Mouse (Mus musculus) stomach, embryonic 15.5 days (tissue): ENCODE data around the gene Meaf6. TPM values are rescaled to one million over a fixed set of nuclear protein-coding genes. Genes with fewer than 3 reads are reported as not detected.

Source experiments
- ATAC-seq: fragments of 200-750 bp; cut with Nextera tagmentation; 2 replicates; pipeline ENCODE4 v1.8.0; 2017; ENCODE audit warnings: low read depth, moderate number of reproducible peaks, moderate TSS enrichment; ENCODE audit not compliant: insufficient read depth, low FRiP score
- H3K27ac ChIP-seq: fragments of 300-500 bp; sonication (generic); 2 replicates; pipeline ENCODE4 v1.5.1; 2015; ENCODE audit warnings: mild to moderate bottlenecking, inconsistent platforms
- H3K27me3 ChIP-seq: fragments of 300-500 bp; sonication (generic); replicated peaks from 2 replicates; pipeline ENCODE4 v1.6.1; 2015; ENCODE audit warnings: inconsistent platforms
- H3K36me3 ChIP-seq: fragments of 300-500 bp; sonication (generic); 2 replicates; pipeline ENCODE4 v1.6.1; 2015; ENCODE audit warnings: inconsistent platforms
- H3K4me1 ChIP-seq: fragments of 300-500 bp; sonication (generic); 2 replicates; pipeline ENCODE4 v1.6.1; 2015; ENCODE audit warnings: inconsistent platforms
- H3K4me2 ChIP-seq: fragments of 300-500 bp; sonication (generic); 2 replicates; pipeline ENCODE4 v1.6.1; 2015; ENCODE audit warnings: mild to moderate bottlenecking, inconsistent platforms
- H3K4me3 ChIP-seq: fragments of 300-500 bp; sonication (generic); replicated peaks from 2 replicates; pipeline ENCODE4 v1.5.1; 2015; ENCODE audit warnings: inconsistent platforms
- H3K9ac ChIP-seq: fragments of 300-500 bp; sonication (generic); 2 replicates; pipeline ENCODE4 v1.6.1; 2015; ENCODE audit warnings: inconsistent platforms
- H3K9me3 ChIP-seq: fragments of 300-500 bp; sonication (generic); 2 replicates; pipeline ENCODE4 v1.6.1; 2016; ENCODE audit warnings: inconsistent platforms
- WGBS: fragments of 180-500 bp; shearing (Covaris S2); methylation state at CpG from one replicate; pipeline ENCODE4 v1.1.7; 2015; 5-methylcytosine and 5-hydroxymethylcytosine counted together
- polyA plus RNA-seq: library from polyadenylated mRNA; unstranded; fragments of >200 nt; fragmentation: Nextera tagmentation; extraction: Ambion mirVana; gene quantifications from 2 replicates; pipeline ENCODE4 v1.2.1, GENCODE M21; 2015

Gene Meaf6
- polyA plus RNA-seq, 1 experiment from 2014 or later: 45.9 TPM

DNA sequence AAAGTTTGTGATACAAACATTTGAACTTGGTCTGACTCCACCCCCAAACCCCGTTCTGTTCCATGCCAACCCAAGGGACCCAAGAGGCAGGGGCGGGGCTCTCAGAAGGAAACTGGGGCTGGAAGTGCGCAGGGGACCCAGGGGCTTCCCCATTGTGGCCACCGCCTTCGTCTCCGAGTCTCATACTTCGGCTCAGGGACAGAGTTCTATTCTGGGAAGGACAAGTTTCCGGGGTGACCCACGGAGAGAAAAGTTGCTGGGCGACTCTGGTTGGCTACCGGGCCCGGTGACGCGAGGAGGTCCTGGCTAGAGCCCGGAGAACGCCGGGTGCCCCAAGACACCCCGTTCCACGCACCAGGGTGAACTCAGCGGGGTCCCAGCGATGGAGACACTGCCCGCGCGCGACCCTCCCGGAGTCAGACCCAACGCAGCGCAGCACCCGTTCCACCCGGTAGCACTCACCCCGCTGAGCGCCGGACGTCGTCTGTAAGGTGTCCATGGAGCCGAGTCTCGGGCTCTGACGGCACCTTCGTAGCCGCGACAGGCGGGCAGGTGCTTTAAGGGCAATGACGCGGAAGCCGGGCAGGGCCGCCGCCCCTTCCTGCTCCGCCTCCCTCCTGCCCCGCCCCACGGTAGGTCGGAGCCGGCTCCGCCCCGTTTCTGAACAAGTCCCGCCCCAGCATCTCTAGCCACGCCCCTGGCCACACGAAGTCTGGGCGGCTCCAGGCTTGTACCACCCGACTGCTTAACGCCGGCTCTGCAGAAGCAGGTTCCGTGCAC, 42.6 kb downstream of the Meaf6 start, which contains the start of gene Zc3h12a:
Zc3h12a (minus strand) TSS at position 536 of the 780 bp plus-strand sequence.
- peak; percentile 89 for ATAC-seq
- Histone ChIP-seq H3K27ac (peak within 1 kb of the TSS; percentile 87), H3K4me1 (peaks cover 45% of the 10 kb centered on the region), H3K9me3 (no peaks in the 10 kb centered on the region), H3K9ac (peak within 1 kb of the TSS; percentile 39), H3K36me3 (no peaks in the 10 kb centered on the region), H3K4me3 (peak within 1 kb of the TSS; percentile 76), H3K27me3 (no peaks in the 10 kb centered on the region), H3K4me2 (peak within 1 kb of the TSS; percentile 98)
- 1% methylated on average over 62 of the region's 62 CpGs for WGBS

DNA sequence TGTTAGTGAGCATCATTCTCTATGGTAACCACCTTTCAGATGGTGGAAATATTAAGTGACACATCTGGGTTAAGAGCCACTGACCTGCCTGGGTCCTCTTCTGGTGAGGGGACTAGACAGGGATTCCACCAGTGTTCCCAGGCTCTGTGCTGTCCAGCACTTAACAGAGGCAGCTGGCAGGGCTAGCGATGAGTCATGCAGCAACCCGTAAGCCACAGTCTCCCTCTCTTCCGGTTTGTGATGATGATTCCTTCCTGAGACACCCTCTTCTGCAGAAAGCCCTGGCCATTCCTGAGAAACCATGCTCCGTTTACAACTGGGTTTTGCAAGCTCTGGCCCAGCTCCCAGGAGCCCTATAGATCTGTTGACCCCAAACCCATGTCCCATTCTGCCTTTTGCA, 46.6 kb downstream of the Meaf6 start:
- H3K36me3 ChIP-seq: no peaks in the 10 kb centered on the region
- no peak overlapping the region for H3K27ac ChIP-seq
- no peaks in the 10 kb centered on the region for H3K27me3 ChIP-seq
- H3K4me3 ChIP-seq: no peak overlapping the region
- no peak overlapping the region for H3K4me2 ChIP-seq
- no peaks in the 10 kb centered on the region for H3K9me3 ChIP-seq
- H3K9ac ChIP-seq: no peak overlapping the region
- H3K4me1 ChIP-seq: peaks cover 12% of the 10 kb centered on the region
- WGBS: 47% methylated on average over 4 of the region's 4 CpGs
- no peak for ATAC-seq

DNA sequence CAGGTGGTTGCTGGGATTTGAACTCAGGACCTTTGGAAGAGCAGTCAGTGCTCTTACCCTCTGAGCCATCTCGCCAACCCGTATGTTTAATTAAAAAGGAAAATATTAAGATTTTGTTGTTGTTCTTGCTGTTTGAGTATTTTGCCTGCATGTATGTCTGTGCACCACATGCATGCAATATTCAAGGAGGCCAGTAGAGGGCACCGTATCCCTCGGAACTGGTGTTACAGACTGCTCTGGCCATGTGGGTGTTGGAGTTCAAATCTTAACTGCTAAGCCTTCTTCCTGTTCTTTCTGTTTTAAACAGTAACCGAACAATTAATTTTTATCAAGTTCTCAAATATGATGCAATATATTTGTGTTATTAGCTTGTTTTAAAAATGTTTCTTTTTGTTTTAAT, 47.5 kb downstream of the Meaf6 start:
- Histone ChIP-seq H3K36me3 (no peaks in the 10 kb centered on the region), H3K4me3 (no peak overlapping the region), H3K4me1 (0 out of 2 replicates have a peak, but pooled peaks cover 5% of the 10 kb centered on the region), H3K9me3 (no peaks in the 10 kb centered on the region), H3K27me3 (no peaks in the 10 kb centered on the region), H3K9ac (no peak overlapping the region), H3K27ac (no peak overlapping the region), H3K4me2 (no peak overlapping the region)
- no peak for ATAC-seq
- WGBS: 26% methylated on average over 5 of the region's 5 CpGs

- Histone ChIP-seq H3K36me3 (no peaks in the 10 kb centered on the region), H3K27ac (no peak overlapping the region), H3K9me3 (no peaks in the 10 kb centered on the region), H3K27me3 (no peaks in the 10 kb centered on the region), H3K4me1 (no peaks in the 10 kb centered on the region), H3K4me2 (no peak overlapping the region), H3K9ac (no peak overlapping the region), H3K4me3 (no peak overlapping the region)
- 76% methylated on average over 4 of the region's 4 CpGs for WGBS
- no peak for ATAC-seq
Measured at GRCm38 (mm10) chr4:125134192-125134591, 49.3 kb downstream of the Meaf6 start.

- no peaks in the 10 kb centered on the region for H3K9me3 ChIP-seq
- no peak for ATAC-seq
- 69% methylated on average over 5 of the region's 5 CpGs for WGBS
- H3K36me3 ChIP-seq: no peaks in the 10 kb centered on the region
- no peak overlapping the region for H3K9ac ChIP-seq
- no peak overlapping the region for H3K4me2 ChIP-seq
- no peak overlapping the region for H3K27ac ChIP-seq
- H3K27me3 ChIP-seq: no peaks in the 10 kb centered on the region
- no peak overlapping the region for H3K4me3 ChIP-seq
- H3K4me1 ChIP-seq: no peaks in the 10 kb centered on the region
Measured at GRCm38 (mm10) chr4:125134631-125135030, 49.7 kb downstream of the Meaf6 start.

- ATAC-seq: no peak
- WGBS: 77% methylated on average over 10 of the region's 10 CpGs
- Histone ChIP-seq H3K9me3 (no peaks in the 10 kb centered on the region), H3K27me3 (no peaks in the 10 kb centered on the region), H3K9ac (no peak overlapping the region), H3K4me3 (no peak overlapping the region), H3K27ac (no peak overlapping the region), H3K4me1 (no peaks in the 10 kb centered on the region), H3K36me3 (no peaks in the 10 kb centered on the region), H3K4me2 (no peak overlapping the region)
Measured at GRCm38 (mm10) chr4:125135076-125135855, 50.3 kb downstream of the Meaf6 start.

- Histone ChIP-seq H3K27me3 (no peaks in the 10 kb centered on the region), H3K4me1 (no peaks in the 10 kb centered on the region), H3K4me2 (no peak overlapping the region), H3K4me3 (no peak overlapping the region), H3K9me3 (no peaks in the 10 kb centered on the region), H3K27ac (no peak overlapping the region), H3K36me3 (no peaks in the 10 kb centered on the region), H3K9ac (no peak overlapping the region)
- 59% methylated on average over 12 of the region's 12 CpGs for WGBS
- no peak for ATAC-seq
Measured at GRCm38 (mm10) chr4:125136303-125136888, 51.5 kb downstream of the Meaf6 start.

- Histone ChIP-seq H3K9me3 (no peaks in the 10 kb centered on the region), H3K27ac (no peak overlapping the region), H3K27me3 (no peaks in the 10 kb centered on the region), H3K4me2 (no peak overlapping the region), H3K4me1 (no peaks in the 10 kb centered on the region), H3K4me3 (no peak overlapping the region), H3K9ac (no peak overlapping the region), H3K36me3 (no peaks in the 10 kb centered on the region)
- 43% methylated on average over 7 of the region's 7 CpGs for WGBS
- ATAC-seq: no peak
Measured at GRCm38 (mm10) chr4:125138321-125138720, 53.4 kb downstream of the Meaf6 start.

DNA sequence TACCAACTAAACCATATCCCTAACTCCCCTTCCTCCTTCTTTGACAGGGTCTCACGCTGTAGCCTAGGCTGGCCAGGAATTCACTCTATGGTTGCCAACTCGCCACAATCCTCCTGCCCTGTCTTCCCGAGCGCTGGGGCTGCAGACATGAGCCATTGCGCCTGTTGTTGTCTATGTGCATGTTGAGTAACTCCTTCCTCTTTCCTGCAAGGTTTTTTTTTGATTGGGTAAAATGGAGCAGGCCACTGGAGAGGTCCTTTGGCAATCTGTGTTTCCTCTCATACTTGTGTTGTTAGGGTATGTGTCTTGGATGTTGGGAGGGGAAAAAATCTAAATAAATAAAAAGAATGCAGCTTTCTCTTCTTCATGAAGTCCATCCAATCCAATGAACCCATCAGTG, 59.3 kb downstream of the Meaf6 start:
- Histone ChIP-seq H3K36me3 (no peaks in the 10 kb centered on the region), H3K4me1 (no peaks in the 10 kb centered on the region), H3K4me3 (no peak overlapping the region), H3K27me3 (no peaks in the 10 kb centered on the region), H3K9ac (no peak overlapping the region), H3K27ac (no peak overlapping the region), H3K9me3 (no peaks in the 10 kb centered on the region), H3K4me2 (no peak overlapping the region)
- ATAC-seq: no peak
- 73% methylated on average over 5 of the region's 5 CpGs for WGBS

- 43% methylated on average over 7 of the region's 7 CpGs for WGBS
- ATAC-seq: no peak
Measured at GRCm38 (mm10) chr4:125144627-125145026, 59.7 kb downstream of the Meaf6 start.

DNA sequence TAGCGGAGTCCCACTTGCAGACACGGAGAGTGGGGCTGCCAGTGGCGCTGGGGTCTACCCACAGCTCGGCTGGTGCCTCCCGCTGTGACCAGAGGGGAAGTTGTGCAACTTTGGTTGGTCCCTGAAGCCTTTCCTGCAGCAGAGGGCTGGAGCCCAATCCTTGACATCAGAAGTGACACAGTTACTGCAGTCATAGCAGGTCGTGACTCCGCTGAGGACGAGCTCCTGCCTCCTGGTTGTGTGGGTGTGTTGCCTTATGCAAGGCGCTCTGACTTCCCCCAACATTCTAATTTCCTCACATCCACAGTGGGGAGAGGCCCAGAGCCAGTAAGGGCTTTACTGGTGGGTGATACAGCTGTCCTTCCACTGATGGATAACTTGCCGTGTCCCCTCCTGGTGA, 60.3 kb downstream of the Meaf6 start:
- no peak overlapping the region for H3K9ac ChIP-seq
- 18% methylated on average over 10 of the region's 10 CpGs for WGBS
- ATAC-seq: no peak

More at GRCm38 (mm10) chr4:125144627-125145026, 59.7 kb downstream of the Meaf6 start:
- no peak overlapping the region for H3K27ac ChIP-seq
- no peaks in the 10 kb centered on the region for H3K36me3 ChIP-seq
- no peak overlapping the region for H3K9ac ChIP-seq
- H3K27me3 ChIP-seq: no peaks in the 10 kb centered on the region
- H3K4me2 ChIP-seq: no peak overlapping the region
- no peaks in the 10 kb centered on the region for H3K9me3 ChIP-seq
- no peak overlapping the region for H3K4me3 ChIP-seq
- H3K4me1 ChIP-seq: no peaks in the 10 kb centered on the region

GRCm38 (mm10) chr4:125147970-125148369, 63.0 kb downstream of the Meaf6 start:
- no peaks in the 10 kb centered on the region for H3K9me3 ChIP-seq
- H3K4me3 ChIP-seq: no peak overlapping the region
- H3K4me1 ChIP-seq: no peaks in the 10 kb centered on the region
- 0 out of 2 replicates have a peak, but pooled peaks cover 3% of the 10 kb centered on the region for H3K27me3 ChIP-seq
- no peak overlapping the region for H3K9ac ChIP-seq
- H3K27ac ChIP-seq: no peak overlapping the region
- WGBS: 89% methylated on average over 4 of the region's 4 CpGs
- no peak for ATAC-seq
- no peaks in the 10 kb centered on the region for H3K36me3 ChIP-seq
- no peak overlapping the region for H3K4me2 ChIP-seq

More for the DNA sequence above, 60.3 kb downstream of the Meaf6 start:
- H3K27ac ChIP-seq: no peak overlapping the region
- H3K9me3 ChIP-seq: no peaks in the 10 kb centered on the region
- H3K27me3 ChIP-seq: no peaks in the 10 kb centered on the region
- H3K4me3 ChIP-seq: no peak overlapping the region
- no peaks in the 10 kb centered on the region for H3K36me3 ChIP-seq
- H3K4me1 ChIP-seq: no peaks in the 10 kb centered on the region
- H3K4me2 ChIP-seq: no peak overlapping the region
